Mouse (Mus musculus) right cerebral cortex, postnatal 14 days (tissue): Measurements from ENCODE around the gene Rtn4.

Experiments
- DNase-seq: peaks from one replicate; pipeline ENCODE4 v3.0.0; 2022

The Rtn4 gene

GRCm38 (mm10) chr11:29766313-29766982 lies 73.7 kb downstream of the Rtn4 start:
- no peak for DNase-seq

GRCm38 (mm10) chr11:29768523-29768922 lies 75.8 kb downstream of the Rtn4 start:
- no peak for DNase-seq

GRCm38 (mm10) chr11:29770666-29771400 lies 78.1 kb downstream of the Rtn4 start:
- DNase-seq, result no peak

GRCm38 (mm10) chr11:29772279-29772678 lies 79.5 kb downstream of the Rtn4 start:
- no peak for DNase-seq

GRCm38 (mm10) chr11:29774296-29774695 lies 81.5 kb downstream of the Rtn4 start:
- no peak for DNase-seq

- DNase-seq, result no peak
Measured at GRCm38 (mm10) chr11:29774760-29775159, 82.0 kb downstream of the Rtn4 start.

- peak; percentile 77 for DNase-seq
Measured at GRCm38 (mm10) chr11:29777964-29778363, 85.2 kb downstream of the Rtn4 start.

GRCm38 (mm10) chr11:29778936-29779335 lies 86.2 kb downstream of the Rtn4 start:
- no peak for DNase-seq

GRCm38 (mm10) chr11:29779409-29780026 lies 86.8 kb downstream of the Rtn4 start:
- DNase-seq, result no peak

- DNase-seq, result no peak
Measured at GRCm38 (mm10) chr11:29786583-29787219, 94.0 kb downstream of the Rtn4 start.

GRCm38 (mm10) chr11:29787473-29787872 lies 94.7 kb downstream of the Rtn4 start:
- no peak for DNase-seq

- no peak for DNase-seq
Measured at GRCm38 (mm10) chr11:29788499-29788898, 95.8 kb downstream of the Rtn4 start.

- DNase-seq, result peak; percentile 80
Measured at GRCm38 (mm10) chr11:29788921-29789638, 96.3 kb downstream of the Rtn4 start.

- DNase-seq, result no peak
Measured at GRCm38 (mm10) chr11:29790796-29791195, 98.0 kb downstream of the Rtn4 start.
